Mouse (Mus musculus) mouse trophoblast stem cell (cell line): ENCODE data around the gene Tent5c.
"Not testable (repeated sequence)": the region's sequence is repeated elsewhere in the genome, so short reads cannot be mapped to it uniquely, and the experiment has no call there.

Source experiments
- in situ Hi-C, 2 experiments: fragments of 300-500 bp; cut with MseI, MboI; formaldehyde crosslinking; loops; 2 replicates in 1 of 2; 3 replicates in 1 of 2; pipeline ENCODE4 v1.15.1; 2025

Tent5c gene

DNA sequence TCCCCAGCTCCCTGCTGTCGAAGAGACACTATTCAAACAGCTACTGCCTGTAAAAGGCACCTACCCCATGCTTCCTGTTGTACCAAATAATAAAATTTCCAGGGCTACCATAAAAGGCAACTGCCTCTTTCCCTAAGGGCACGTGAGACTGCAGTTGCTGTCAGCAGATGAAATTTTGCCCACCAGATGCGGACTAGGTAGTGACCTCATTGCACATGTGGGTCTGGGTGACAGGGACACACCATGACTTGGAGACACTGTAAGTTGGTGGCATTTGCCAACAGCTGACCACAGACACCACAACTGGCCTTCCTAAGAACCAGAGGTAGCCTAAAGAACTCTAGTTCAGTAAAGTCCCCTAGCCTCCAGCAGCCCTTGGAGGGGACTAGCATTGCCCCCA, 50.0 kb downstream of the Tent5c start:
- in situ Hi-C loops = no loop called here

GRCm38 (mm10) chr3:100438461-100439002, 50.6 kb downstream of the Tent5c start:
- in situ Hi-C loops = no loop called here

GRCm38 (mm10) chr3:100436756-100437155, 52.4 kb downstream of the Tent5c start:
- in situ Hi-C loops = no loop called here

- in situ Hi-C loops = no loop called here
Measured at GRCm38 (mm10) chr3:100431705-100432104, 57.4 kb downstream of the Tent5c start.

DNA sequence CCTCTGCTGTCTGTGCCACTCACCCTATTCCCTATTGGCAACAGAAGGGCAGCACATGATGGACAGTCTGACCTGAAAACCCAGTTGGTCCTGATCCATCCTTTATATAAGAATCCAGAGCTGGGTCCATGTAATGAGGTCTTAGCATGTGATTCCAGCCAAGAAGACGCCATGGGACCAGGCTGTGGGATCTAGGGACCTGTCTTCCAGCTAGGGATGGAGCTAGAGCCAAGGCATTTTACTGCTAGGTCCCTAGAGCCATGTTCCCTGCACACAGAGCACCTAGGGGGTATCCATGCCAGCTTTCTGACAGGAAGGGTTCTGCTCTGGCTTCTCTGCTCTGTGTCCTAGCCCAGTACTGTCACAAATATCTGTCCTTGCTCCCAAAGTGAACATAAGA, 58.4 kb downstream of the Tent5c start:
- in situ Hi-C loops = no loop called here

GRCm38 (mm10) chr3:100430101-100430500, 59.0 kb downstream of the Tent5c start:
- in situ Hi-C loops = no loop called here

- in situ Hi-C loops = loop anchor here in 1 of 2 experiments (10.0 kb wide), 1 partner anchor 125 kb away; no protein-coding TSS in a partner anchor
Measured at GRCm38 (mm10) chr3:100429667-100430066, 59.5 kb downstream of the Tent5c start.

- in situ Hi-C loops = loop anchor here in 1 of 2 experiments (10.0 kb wide), 1 partner anchor 127 kb away; no protein-coding TSS in a partner anchor
Measured at GRCm38 (mm10) chr3:100427548-100427947, 61.6 kb downstream of the Tent5c start.

DNA sequence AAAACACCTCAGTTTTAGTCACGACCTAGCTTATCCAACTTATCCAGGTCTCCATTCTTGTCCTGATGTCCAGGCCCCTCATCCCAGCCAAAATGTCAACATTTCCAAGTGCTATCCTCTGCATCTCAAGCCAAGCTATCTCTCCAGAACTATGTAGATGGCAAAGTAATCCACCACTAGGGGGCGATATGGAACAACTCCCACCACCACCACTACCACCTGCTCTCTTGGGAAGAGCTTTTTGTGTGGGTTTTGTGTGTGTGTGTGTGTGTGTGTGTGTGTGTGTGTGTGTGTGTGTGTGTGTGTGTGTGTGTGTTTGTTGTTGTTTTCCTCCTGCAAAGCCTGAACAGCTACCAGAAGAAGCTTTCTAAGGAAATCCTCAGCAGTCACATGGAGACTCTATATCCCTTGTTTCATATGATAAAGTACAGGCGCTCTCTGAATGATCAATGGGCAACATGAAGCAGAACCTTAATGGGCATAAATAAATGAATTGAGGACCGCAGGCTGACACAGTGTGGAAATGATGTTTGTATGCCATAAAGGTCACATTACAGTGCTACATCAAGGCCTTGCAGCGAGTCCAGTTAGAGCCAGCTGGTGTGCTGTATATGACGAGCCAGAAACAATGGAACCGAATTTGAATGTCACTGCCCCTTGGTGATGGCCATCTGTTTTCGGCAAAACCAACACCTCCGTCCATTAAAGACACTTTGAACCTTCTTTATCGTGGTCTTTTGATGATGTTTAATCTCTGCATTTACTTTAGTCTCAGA, 66.5 kb downstream of the Tent5c start:
- in situ Hi-C loops = loop anchor here in 1 of 2 experiments (10.0 kb wide), 1 partner anchor 132 kb away; no protein-coding TSS in a partner anchor

GRCm38 (mm10) chr3:100421354-100421753, 67.8 kb downstream of the Tent5c start:
- in situ Hi-C loops = loop anchor here in 1 of 2 experiments (10.0 kb wide), 1 partner anchor 133 kb away; no protein-coding TSS in a partner anchor

DNA sequence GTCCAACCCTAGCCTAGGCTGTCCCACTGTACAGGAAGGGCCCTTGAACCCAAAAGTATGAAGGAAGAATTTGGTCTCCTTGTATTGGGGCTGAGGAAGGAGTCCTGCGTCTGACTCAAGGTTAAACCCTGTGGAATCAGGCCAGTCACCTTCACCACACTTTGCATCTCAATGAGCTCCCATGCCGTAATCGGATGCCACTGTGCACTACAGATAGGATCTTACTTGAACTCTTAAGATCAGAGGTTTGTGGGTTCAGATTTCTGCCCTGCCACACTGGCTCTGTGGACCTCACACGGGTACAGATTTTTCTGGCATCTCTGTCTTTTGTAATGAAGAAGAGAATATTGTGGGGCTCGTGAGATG, 68.5 kb downstream of the Tent5c start:
- in situ Hi-C loops = loop anchor here in 1 of 2 experiments (10.0 kb wide), 1 partner anchor 134 kb away; no protein-coding TSS in a partner anchor

DNA sequence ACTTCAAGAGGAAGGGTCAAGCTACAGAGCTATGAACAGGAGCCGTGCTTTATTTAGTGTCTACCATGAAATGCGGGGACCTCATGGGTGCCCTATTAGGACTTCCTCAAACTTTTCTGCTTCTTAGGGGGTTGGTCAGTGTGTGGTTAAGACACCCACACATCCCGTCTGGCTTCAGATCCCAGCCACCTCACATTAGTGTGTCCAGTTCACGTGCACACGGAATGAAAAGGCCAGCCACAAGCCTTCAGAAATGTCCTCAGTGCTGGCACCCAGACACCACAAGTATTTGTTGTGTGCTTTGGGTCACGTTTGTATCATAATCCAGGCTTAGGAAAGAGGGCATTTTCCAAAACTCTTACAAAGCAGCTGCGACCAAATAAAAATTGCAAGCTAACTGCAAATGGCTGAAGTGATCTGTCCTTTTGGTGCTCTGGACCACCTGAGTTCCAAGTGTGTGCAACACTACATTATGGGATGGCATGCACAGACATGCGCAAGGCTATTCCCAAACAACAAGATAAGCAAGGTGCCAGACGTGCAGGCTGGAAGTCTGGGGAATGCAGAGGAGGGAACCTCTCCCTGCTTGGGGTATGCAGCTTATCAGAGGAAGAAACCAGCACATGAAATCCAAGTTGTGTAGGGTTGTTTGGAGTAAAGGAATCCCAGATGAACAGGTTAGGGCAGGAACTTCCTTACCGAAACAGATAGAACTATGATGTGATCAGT, 69.0 kb downstream of the Tent5c start:
- in situ Hi-C loops = loop anchor here in 1 of 2 experiments (10.0 kb wide), 1 partner anchor 135 kb away; no protein-coding TSS in a partner anchor

GRCm38 (mm10) chr3:100418387-100418786, 70.7 kb downstream of the Tent5c start:
- in situ Hi-C loops = no loop called here

DNA sequence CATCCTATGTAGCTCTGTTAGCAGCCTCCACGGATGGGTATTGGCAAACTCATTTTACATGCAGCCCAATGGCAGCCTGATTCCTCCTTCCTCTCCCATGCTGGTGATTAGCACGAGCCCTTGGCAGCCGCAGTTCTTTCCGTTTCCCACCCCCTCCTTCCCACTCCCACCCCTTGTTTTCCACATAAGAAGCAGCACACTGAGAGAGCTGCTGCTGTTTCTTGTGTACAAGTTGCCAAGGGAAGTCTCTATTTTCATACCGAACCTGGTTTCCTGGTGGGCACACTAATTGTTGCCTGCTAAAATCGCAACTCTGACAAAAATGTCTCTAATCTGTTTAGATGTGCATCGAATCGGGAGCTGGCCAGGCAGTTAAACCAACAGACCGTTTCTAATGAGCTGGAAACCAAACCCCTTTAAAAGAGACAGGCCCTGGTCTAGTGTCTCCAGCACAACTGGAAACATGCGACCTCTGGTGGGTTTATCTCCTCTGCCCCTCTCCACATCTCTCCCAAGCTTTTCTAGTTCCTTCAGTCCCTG, 71.3 kb downstream of the Tent5c start:
- in situ Hi-C loops = no loop called here

DNA sequence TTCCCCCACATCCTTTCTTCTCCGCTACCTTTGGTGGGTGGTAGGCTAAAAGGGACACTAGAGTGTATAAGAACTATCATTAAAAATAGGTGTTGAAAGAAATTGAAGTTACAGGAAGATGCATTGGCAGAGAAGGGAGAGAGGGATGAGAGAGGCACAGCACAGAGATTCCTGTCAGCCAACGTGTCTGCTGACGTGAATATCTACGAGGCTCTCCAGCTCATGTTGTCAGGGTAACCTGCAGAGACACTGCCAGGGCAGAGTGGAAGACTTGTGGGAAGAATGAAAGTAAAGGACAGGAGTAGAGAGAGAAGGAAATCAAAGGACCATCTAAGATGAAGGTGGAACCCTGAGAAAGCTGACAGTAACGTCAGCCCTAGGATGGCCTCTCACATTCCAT, 73.5 kb downstream of the Tent5c start:
- in situ Hi-C loops = no loop called here

DNA sequence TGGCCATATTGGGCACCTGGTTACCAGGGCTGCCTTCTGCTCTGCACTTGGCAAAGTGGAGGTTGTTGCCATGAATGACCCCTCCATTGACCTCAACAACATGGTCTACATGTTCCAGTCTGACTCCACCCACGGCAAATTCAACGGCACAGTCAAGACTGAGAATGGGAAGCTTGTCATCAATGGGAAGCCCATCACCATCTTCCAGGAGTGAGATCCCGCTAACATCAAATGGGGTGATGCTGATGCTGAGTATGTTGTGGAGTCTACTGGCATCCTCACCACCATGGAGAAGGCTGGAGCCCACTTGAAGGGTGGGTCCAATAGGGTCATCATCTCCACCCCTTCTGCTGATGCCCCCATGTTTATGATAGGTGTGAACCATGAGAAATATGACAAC, 75.5 kb downstream of the Tent5c start:
- in situ Hi-C loops = not testable (repeated sequence)

- in situ Hi-C loops = no loop called here
Measured at GRCm38 (mm10) chr3:100411945-100412344, 77.2 kb downstream of the Tent5c start.

- in situ Hi-C loops = no loop called here
Measured at GRCm38 (mm10) chr3:100409280-100409679, 79.8 kb downstream of the Tent5c start.

DNA sequence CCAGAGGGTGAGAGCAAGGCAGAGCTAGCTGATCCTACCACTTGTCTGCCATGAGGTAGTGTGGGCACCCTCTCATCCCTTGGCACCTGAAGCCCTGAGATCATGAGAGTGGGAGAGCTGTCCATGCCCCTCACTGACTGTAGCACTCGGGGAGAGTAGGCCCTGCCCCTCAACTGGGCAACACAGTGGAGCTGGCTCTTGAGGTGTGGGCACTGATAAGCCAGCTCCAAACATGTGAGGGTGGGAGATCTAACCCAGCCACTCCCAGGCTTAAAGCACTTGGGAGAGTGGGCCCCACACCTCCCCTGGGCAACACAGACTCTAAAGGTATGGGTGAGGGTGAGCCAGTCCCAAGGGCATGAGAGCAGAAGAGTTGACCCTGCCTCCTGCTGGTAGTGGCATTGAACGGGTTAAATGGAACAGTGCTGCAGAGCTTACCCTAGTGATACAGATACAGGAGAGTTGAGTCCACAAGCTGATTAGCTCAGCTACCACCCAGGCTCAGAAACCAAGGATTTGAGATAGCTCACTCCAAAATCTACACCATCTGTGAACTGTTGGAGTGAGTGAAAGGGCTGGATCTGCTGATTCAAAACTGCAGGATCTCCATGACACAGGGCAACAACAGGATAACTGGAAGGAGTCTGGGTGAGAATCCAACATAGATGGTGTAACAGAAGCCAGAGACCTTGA, 80.6 kb downstream of the Tent5c start:
- in situ Hi-C loops = no loop called here

- in situ Hi-C loops = no loop called here
Measured at GRCm38 (mm10) chr3:100402656-100403055, 86.5 kb downstream of the Tent5c start.
